Mouse (Mus musculus): ENCODE measurements around the gene Pxk. TPM values are rescaled to one million over a fixed set of nuclear protein-coding genes. Genes with fewer than 3 reads are reported as not detected.
"Not testable (repeated sequence)": the region's sequence is repeated elsewhere in the genome, so short reads cannot be mapped to it uniquely, and the experiment has no call there.

Pxk gene
- polyA plus RNA-seq, 1 experiment, result 66.7 TPM

GRCm38 (mm10) chr14:8151757-8152156 lies 53.7 kb downstream of the Pxk start:
- DNase-seq, result no peak
- H3K27ac ChIP-seq (ENCODE audit: insufficient read depth, low read length), result no peak overlapping the region
- TF ChIP-seq POLR2A (IDR thresholded peaks at IDR 0.05; ENCODE audit: borderline replicate concordance, insufficient read depth, low read length), result no peak
- TF ChIP-seq CTCF (IDR thresholded peaks at IDR 0.05; ENCODE audit: borderline replicate concordance, insufficient read depth, low read depth, low read length), result no peak

GRCm38 (mm10) chr14:8154072-8154471 lies 56.1 kb downstream of the Pxk start:
- Histone ChIP-seq H3K4me3 (replicated peaks; ENCODE audit: insufficient read depth, low read depth, low read length) (no peak overlapping the region), H3K27me3 (ENCODE audit: control insufficient read depth, insufficient read depth, low read length) (no peaks in the 10 kb centered on the region), H3K27ac (ENCODE audit: insufficient read depth, low read length) (no peak overlapping the region), H3K4me1 (ENCODE audit: control insufficient read depth, insufficient read depth, low read length) (no peaks in the 10 kb centered on the region)
- TF ChIP-seq CTCF (IDR thresholded peaks at IDR 0.05; ENCODE audit: borderline replicate concordance, insufficient read depth, low read depth, low read length) (no peak), POLR2A (IDR thresholded peaks at IDR 0.05; ENCODE audit: borderline replicate concordance, insufficient read depth, low read length) (no peak)
- no peak for DNase-seq
- 72% methylated on average over 3 of the region's 3 CpGs for WGBS

More at GRCm38 (mm10) chr14:8151757-8152156, 53.7 kb downstream of the Pxk start:
- H3K4me3 ChIP-seq (replicated peaks; ENCODE audit: insufficient read depth, low read depth, low read length), result no peak overlapping the region
- no peaks in the 10 kb centered on the region for H3K4me1 ChIP-seq (ENCODE audit: control insufficient read depth, insufficient read depth, low read length)
- WGBS, result 94% methylated on average over 5 of the region's 5 CpGs
- no peaks in the 10 kb centered on the region for H3K27me3 ChIP-seq (ENCODE audit: control insufficient read depth, insufficient read depth, low read length)

GRCm38 (mm10) chr14:8156947-8157346 lies 58.9 kb downstream of the Pxk start:
- no peak overlapping the region for H3K27ac ChIP-seq (ENCODE audit: insufficient read depth, low read length)
- no peak for DNase-seq
- no peaks in the 10 kb centered on the region for H3K4me1 ChIP-seq (ENCODE audit: control insufficient read depth, insufficient read depth, low read length)
- WGBS, result 33% methylated on average over 3 of the region's 3 CpGs
- no peaks in the 10 kb centered on the region for H3K27me3 ChIP-seq (ENCODE audit: control insufficient read depth, insufficient read depth, low read length)
- H3K4me3 ChIP-seq (replicated peaks; ENCODE audit: insufficient read depth, low read depth, low read length), result no peak overlapping the region
- TF ChIP-seq POLR2A (IDR thresholded peaks at IDR 0.05; ENCODE audit: borderline replicate concordance, insufficient read depth, low read length), result no peak
- TF ChIP-seq CTCF (IDR thresholded peaks at IDR 0.05; ENCODE audit: borderline replicate concordance, insufficient read depth, low read depth, low read length), result peak; percentile 37; the same call in 1 of the 2 replicates

GRCm38 (mm10) chr14:8158721-8159120 lies 60.7 kb downstream of the Pxk start:
- 88% methylated on average over 3 of the region's 3 CpGs for WGBS
- Histone ChIP-seq H3K4me1 (ENCODE audit: control insufficient read depth, insufficient read depth, low read length) (no peaks in the 10 kb centered on the region), H3K27ac (ENCODE audit: insufficient read depth, low read length) (no peak overlapping the region), H3K27me3 (ENCODE audit: control insufficient read depth, insufficient read depth, low read length) (no peaks in the 10 kb centered on the region), H3K4me3 (replicated peaks; ENCODE audit: insufficient read depth, low read depth, low read length) (no peak overlapping the region)
- no peak for DNase-seq
- TF ChIP-seq CTCF (IDR thresholded peaks at IDR 0.05; ENCODE audit: borderline replicate concordance, insufficient read depth, low read depth, low read length) (no peak), POLR2A (IDR thresholded peaks at IDR 0.05; ENCODE audit: borderline replicate concordance, insufficient read depth, low read length) (no peak)

GRCm38 (mm10) chr14:8159141-8159540 lies 61.1 kb downstream of the Pxk start:
- Histone ChIP-seq H3K4me1 (ENCODE audit: control insufficient read depth, insufficient read depth, low read length) (no peaks in the 10 kb centered on the region), H3K4me3 (replicated peaks; ENCODE audit: insufficient read depth, low read depth, low read length) (no peak overlapping the region), H3K27ac (ENCODE audit: insufficient read depth, low read length) (no peak overlapping the region), H3K27me3 (ENCODE audit: control insufficient read depth, insufficient read depth, low read length) (no peaks in the 10 kb centered on the region)
- TF ChIP-seq POLR2A (IDR thresholded peaks at IDR 0.05; ENCODE audit: borderline replicate concordance, insufficient read depth, low read length) (no peak), CTCF (IDR thresholded peaks at IDR 0.05; ENCODE audit: borderline replicate concordance, insufficient read depth, low read depth, low read length) (no peak)
- 74% methylated on average over 3 of the region's 3 CpGs for WGBS
- no peak for DNase-seq

- no peak overlapping the region for H3K27ac ChIP-seq (ENCODE audit: insufficient read depth, low read length)
- no peaks in the 10 kb centered on the region; the same call in 1 of the 2 replicates for H3K4me1 ChIP-seq (ENCODE audit: control insufficient read depth, insufficient read depth, low read length)
- TF ChIP-seq POLR2A (IDR thresholded peaks at IDR 0.05; ENCODE audit: borderline replicate concordance, insufficient read depth, low read length) (no peak), CTCF (IDR thresholded peaks at IDR 0.05; ENCODE audit: borderline replicate concordance, insufficient read depth, low read depth, low read length) (peak; percentile 27; the same call in 1 of the 2 replicates)
- H3K27me3 ChIP-seq (ENCODE audit: control insufficient read depth, insufficient read depth, low read length), result no peaks in the 10 kb centered on the region
- 85% methylated on average over 2 of the region's 2 CpGs for WGBS
- no peak for DNase-seq
- H3K4me3 ChIP-seq (replicated peaks; ENCODE audit: insufficient read depth, low read depth, low read length), result no peak overlapping the region
These were observed 63.8 kb downstream of the Pxk start for GRCm38 (mm10) chr14:8161777-8162176.

GRCm38 (mm10) chr14:8164463-8164862 lies 66.5 kb downstream of the Pxk start:
- H3K27me3 ChIP-seq (ENCODE audit: control insufficient read depth, insufficient read depth, low read length), result no peaks in the 10 kb centered on the region
- no peaks in the 10 kb centered on the region; the same call in 1 of the 2 replicates for H3K4me1 ChIP-seq (ENCODE audit: control insufficient read depth, insufficient read depth, low read length)
- TF ChIP-seq POLR2A (IDR thresholded peaks at IDR 0.05; ENCODE audit: borderline replicate concordance, insufficient read depth, low read length) (no peak), CTCF (IDR thresholded peaks at IDR 0.05; ENCODE audit: borderline replicate concordance, insufficient read depth, low read depth, low read length) (no peak)
- no peak overlapping the region for H3K4me3 ChIP-seq (replicated peaks; ENCODE audit: insufficient read depth, low read depth, low read length)
- 83% methylated on average over 7 of the region's 7 CpGs for WGBS
- no peak overlapping the region for H3K27ac ChIP-seq (ENCODE audit: insufficient read depth, low read length)
- DNase-seq, result no peak

- H3K27ac ChIP-seq (ENCODE audit: insufficient read depth, low read length), result peak within 1 kb of the TSS; percentile 89
- no peaks in the 10 kb centered on the region for H3K27me3 ChIP-seq (ENCODE audit: control insufficient read depth, insufficient read depth, low read length)
- TF ChIP-seq CTCF (IDR thresholded peaks at IDR 0.05; ENCODE audit: borderline replicate concordance, insufficient read depth, low read depth, low read length) (no peak), POLR2A (IDR thresholded peaks at IDR 0.05; ENCODE audit: borderline replicate concordance, insufficient read depth, low read length) (peak; percentile 79)
- H3K4me1 ChIP-seq (ENCODE audit: control insufficient read depth, insufficient read depth, low read length), result peaks cover 4% of the 10 kb centered on the region; the same call in 1 of the 2 replicates
- peak within 1 kb of the TSS; percentile 87 for H3K4me3 ChIP-seq (replicated peaks; ENCODE audit: insufficient read depth, low read depth, low read length)
- peak; percentile 98 to 99 for DNase-seq
- under 1% methylated on average over 64 of the region's 64 CpGs for WGBS
These were observed 74.7 kb downstream of the Pxk start, which contains the start of gene Pdhb for GRCm38 (mm10) chr14:8172507-8173410. TSS of gene Pdhb (minus strand) at chr14:8173025.

- not testable (repeated sequence) for H3K4me1 ChIP-seq (ENCODE audit: control insufficient read depth, insufficient read depth, low read length); H3K27me3 ChIP-seq (ENCODE audit: control insufficient read depth, insufficient read depth, low read length)
- 25% methylated on average over 6 of the region's 7 CpGs for WGBS
- Histone ChIP-seq H3K27ac (ENCODE audit: insufficient read depth, low read length) (peak overlapping the region; percentile 55; the same call in 1 of the 2 replicates), H3K4me3 (replicated peaks; ENCODE audit: insufficient read depth, low read depth, low read length) (peak overlapping the region; percentile 87)
- peak; percentile 38 to 70 for DNase-seq
These were observed 75.7 kb downstream of the Pxk start for GRCm38 (mm10) chr14:8173542-8174250.

Data from cerebellum, adult 2 months (tissue).